Mouse (Mus musculus): ENCODE measurements around the gene Gh. TPM values are rescaled to one million over a fixed set of nuclear protein-coding genes. Genes with fewer than 3 reads are reported as not detected.

Gh gene
- polyA plus RNA-seq, 1 experiment, result not detected

- Histone ChIP-seq H3K9me3 (replicated peaks; ENCODE audit: control insufficient read depth, insufficient read depth, low read length, poor library complexity, severe bottlenecking) (no peaks in the 10 kb centered on the region), H3K27me3 (ENCODE audit: control insufficient read depth, insufficient read depth, low read length, poor library complexity, severe bottlenecking) (no peaks in the 10 kb centered on the region), H3K36me3 (ENCODE audit: control insufficient read depth, insufficient read depth, low read length, poor library complexity, severe bottlenecking) (no peaks in the 10 kb centered on the region), H3K9ac (ENCODE audit: low read depth, poor library complexity, severe bottlenecking) (peak overlapping the region; percentile 98), H3K4me3 (ENCODE audit: low read depth, low read length) (peak overlapping the region; percentile 95), H3K4me1 (ENCODE audit: control insufficient read depth, insufficient read depth, low read length) (peaks cover 8% of the 10 kb centered on the region), H3K27ac (ENCODE audit: insufficient read depth, low read length) (peak overlapping the region; percentile 30; the same call in 1 of the 2 replicates)
- TF ChIP-seq CTCF (IDR thresholded peaks at IDR 0.05; ENCODE audit: low read depth, low read length), result no peak
- TF ChIP-seq EP300 (IDR thresholded peaks at IDR 0.05; ENCODE audit: insufficient read depth, low read depth, low read length), result no peak
- no peak for TF ChIP-seq POLR2A (IDR thresholded peaks at IDR 0.05; ENCODE audit: insufficient read depth, low read length)
Observed at GRCm38 (mm10) chr11:106271794-106272643, 29.6 kb downstream of the Gh start.

- TF ChIP-seq POLR2A (IDR thresholded peaks at IDR 0.05; ENCODE audit: insufficient read depth, low read length) (no peak), CTCF (IDR thresholded peaks at IDR 0.05; ENCODE audit: low read depth, low read length) (no peak), EP300 (IDR thresholded peaks at IDR 0.05; ENCODE audit: insufficient read depth, low read depth, low read length) (no peak)
- no peaks in the 10 kb centered on the region for H3K27me3 ChIP-seq (ENCODE audit: control insufficient read depth, insufficient read depth, low read length, poor library complexity, severe bottlenecking)
- H3K36me3 ChIP-seq (ENCODE audit: control insufficient read depth, insufficient read depth, low read length, poor library complexity, severe bottlenecking), result peaks cover 3% of the 10 kb centered on the region
- H3K4me3 ChIP-seq (ENCODE audit: low read depth, low read length), result peak overlapping the region; percentile 95
- H3K27ac ChIP-seq (ENCODE audit: insufficient read depth, low read length), result no peak overlapping the region
- peak overlapping the region; percentile 98 for H3K9ac ChIP-seq (ENCODE audit: low read depth, poor library complexity, severe bottlenecking)
- no peaks in the 10 kb centered on the region for H3K9me3 ChIP-seq (replicated peaks; ENCODE audit: control insufficient read depth, insufficient read depth, low read length, poor library complexity, severe bottlenecking)
- H3K4me1 ChIP-seq (ENCODE audit: control insufficient read depth, insufficient read depth, low read length), result peaks cover 8% of the 10 kb centered on the region
Observed at GRCm38 (mm10) chr11:106271131-106271793, 30.4 kb downstream of the Gh start.

GRCm38 (mm10) chr11:106269060-106269431 lies 32.6 kb downstream of the Gh start:
- H3K27me3 ChIP-seq (ENCODE audit: control insufficient read depth, insufficient read depth, low read length, poor library complexity, severe bottlenecking), result no peaks in the 10 kb centered on the region
- 0 out of 2 replicates have a peak overlapping the region, but pooled peaks have one; percentile 24 for H3K9ac ChIP-seq (ENCODE audit: low read depth, poor library complexity, severe bottlenecking)
- peak overlapping the region; percentile 86 for H3K27ac ChIP-seq (ENCODE audit: insufficient read depth, low read length)
- H3K36me3 ChIP-seq (ENCODE audit: control insufficient read depth, insufficient read depth, low read length, poor library complexity, severe bottlenecking), result peaks cover 21% of the 10 kb centered on the region
- H3K4me3 ChIP-seq (ENCODE audit: low read depth, low read length), result 0 out of 2 replicates have a peak overlapping the region, but pooled peaks have one; percentile 5
- H3K9me3 ChIP-seq (replicated peaks; ENCODE audit: control insufficient read depth, insufficient read depth, low read length, poor library complexity, severe bottlenecking), result no peaks in the 10 kb centered on the region
- H3K4me1 ChIP-seq (ENCODE audit: control insufficient read depth, insufficient read depth, low read length), result no peaks in the 10 kb centered on the region
- TF ChIP-seq POLR2A (IDR thresholded peaks at IDR 0.05; ENCODE audit: insufficient read depth, low read length), result no peak
- TF ChIP-seq EP300 (IDR thresholded peaks at IDR 0.05; ENCODE audit: insufficient read depth, low read depth, low read length), result peak; percentile 82; the same call in 1 of the 2 replicates

GRCm38 (mm10) chr11:106268326-106269059 lies 33.2 kb downstream of the Gh start:
- Histone ChIP-seq H3K9ac (ENCODE audit: low read depth, poor library complexity, severe bottlenecking) (peak overlapping the region; percentile 24; the same call in 1 of the 2 replicates), H3K27me3 (ENCODE audit: control insufficient read depth, insufficient read depth, low read length, poor library complexity, severe bottlenecking) (no peaks in the 10 kb centered on the region), H3K4me1 (ENCODE audit: control insufficient read depth, insufficient read depth, low read length) (no peaks in the 10 kb centered on the region), H3K36me3 (ENCODE audit: control insufficient read depth, insufficient read depth, low read length, poor library complexity, severe bottlenecking) (peaks cover 27% of the 10 kb centered on the region), H3K4me3 (ENCODE audit: low read depth, low read length) (no peak overlapping the region), H3K27ac (ENCODE audit: insufficient read depth, low read length) (peak overlapping the region; percentile 78), H3K9me3 (replicated peaks; ENCODE audit: control insufficient read depth, insufficient read depth, low read length, poor library complexity, severe bottlenecking) (no peaks in the 10 kb centered on the region)
- no peak for TF ChIP-seq CTCF (IDR thresholded peaks at IDR 0.05; ENCODE audit: low read depth, low read length)
- no peak for TF ChIP-seq POLR2A (IDR thresholded peaks at IDR 0.05; ENCODE audit: insufficient read depth, low read length)
- no peak for TF ChIP-seq EP300 (IDR thresholded peaks at IDR 0.05; ENCODE audit: insufficient read depth, low read depth, low read length)

GRCm38 (mm10) chr11:106267871-106268270 lies 33.8 kb downstream of the Gh start:
- Histone ChIP-seq H3K27me3 (ENCODE audit: control insufficient read depth, insufficient read depth, low read length, poor library complexity, severe bottlenecking) (no peaks in the 10 kb centered on the region), H3K9me3 (replicated peaks; ENCODE audit: control insufficient read depth, insufficient read depth, low read length, poor library complexity, severe bottlenecking) (no peaks in the 10 kb centered on the region), H3K36me3 (ENCODE audit: control insufficient read depth, insufficient read depth, low read length, poor library complexity, severe bottlenecking) (peaks cover 33% of the 10 kb centered on the region), H3K9ac (ENCODE audit: low read depth, poor library complexity, severe bottlenecking) (no peak overlapping the region), H3K4me1 (ENCODE audit: control insufficient read depth, insufficient read depth, low read length) (no peaks in the 10 kb centered on the region), H3K27ac (ENCODE audit: insufficient read depth, low read length) (no peak overlapping the region), H3K4me3 (ENCODE audit: low read depth, low read length) (no peak overlapping the region)
- no peak for TF ChIP-seq CTCF (IDR thresholded peaks at IDR 0.05; ENCODE audit: low read depth, low read length)
- no peak for TF ChIP-seq POLR2A (IDR thresholded peaks at IDR 0.05; ENCODE audit: insufficient read depth, low read length)
- no peak for TF ChIP-seq EP300 (IDR thresholded peaks at IDR 0.05; ENCODE audit: insufficient read depth, low read depth, low read length)

Measured in ES-Bruce4 (cell line).